Mouse (Mus musculus): Measurements from ENCODE around the gene Wwc2. TPM values are rescaled to one million over a fixed set of nuclear protein-coding genes. Genes with fewer than 3 reads are reported as not detected.

The Wwc2 gene
- polyA plus RNA-seq, 1 experiment from 2014 or later = 8.5 TPM

GRCm38 (mm10) chr8:47786323-47786722 lies 204.4 kb downstream of the Wwc2 start:
- Histone ChIP-seq H3K4me2 (replicated peaks) (no peak overlapping the region), H3K36me3 (no peaks in the 10 kb centered on the region), H3K27ac (no peak overlapping the region), H3K9me3 (no peaks in the 10 kb centered on the region), H3K4me3 (replicated peaks) (no peak overlapping the region), H3K4me1 (replicated peaks) (no peaks in the 10 kb centered on the region), H3K9ac (no peak overlapping the region), H3K27me3 (replicated peaks) (no peaks in the 10 kb centered on the region)
- no peak for ATAC-seq
- 89% methylated on average over 15 of the region's 15 CpGs for WGBS

- WGBS = 80% methylated on average over 7 of the region's 7 CpGs
- H3K9ac ChIP-seq = no peak overlapping the region
- H3K4me3 ChIP-seq (replicated peaks) = no peak overlapping the region
- no peak for ATAC-seq
- no peaks in the 10 kb centered on the region for H3K9me3 ChIP-seq
- no peaks in the 10 kb centered on the region for H3K27me3 ChIP-seq (replicated peaks)
- no peaks in the 10 kb centered on the region for H3K36me3 ChIP-seq
- no peak overlapping the region for H3K27ac ChIP-seq
- no peak overlapping the region for H3K4me2 ChIP-seq (replicated peaks)
- H3K4me1 ChIP-seq (replicated peaks) = no peaks in the 10 kb centered on the region
Observed at GRCm38 (mm10) chr8:47784436-47784835, 206.3 kb downstream of the Wwc2 start.

GRCm38 (mm10) chr8:47783944-47784343 lies 206.8 kb downstream of the Wwc2 start:
- WGBS = 90% methylated on average over 6 of the region's 6 CpGs
- no peak for ATAC-seq
- Histone ChIP-seq H3K4me1 (replicated peaks) (no peaks in the 10 kb centered on the region), H3K4me2 (replicated peaks) (no peak overlapping the region), H3K4me3 (replicated peaks) (no peak overlapping the region), H3K27me3 (replicated peaks) (no peaks in the 10 kb centered on the region), H3K9me3 (no peaks in the 10 kb centered on the region), H3K36me3 (no peaks in the 10 kb centered on the region), H3K27ac (no peak overlapping the region), H3K9ac (no peak overlapping the region)

GRCm38 (mm10) chr8:47783544-47783943 lies 207.2 kb downstream of the Wwc2 start:
- Histone ChIP-seq H3K27me3 (replicated peaks) (no peaks in the 10 kb centered on the region), H3K4me2 (replicated peaks) (no peak overlapping the region), H3K4me1 (replicated peaks) (no peaks in the 10 kb centered on the region), H3K27ac (no peak overlapping the region), H3K4me3 (replicated peaks) (no peak overlapping the region), H3K9me3 (no peaks in the 10 kb centered on the region), H3K9ac (no peak overlapping the region), H3K36me3 (no peaks in the 10 kb centered on the region)
- no peak for ATAC-seq
- 89% methylated on average over 2 of the region's 2 CpGs for WGBS

DNA sequence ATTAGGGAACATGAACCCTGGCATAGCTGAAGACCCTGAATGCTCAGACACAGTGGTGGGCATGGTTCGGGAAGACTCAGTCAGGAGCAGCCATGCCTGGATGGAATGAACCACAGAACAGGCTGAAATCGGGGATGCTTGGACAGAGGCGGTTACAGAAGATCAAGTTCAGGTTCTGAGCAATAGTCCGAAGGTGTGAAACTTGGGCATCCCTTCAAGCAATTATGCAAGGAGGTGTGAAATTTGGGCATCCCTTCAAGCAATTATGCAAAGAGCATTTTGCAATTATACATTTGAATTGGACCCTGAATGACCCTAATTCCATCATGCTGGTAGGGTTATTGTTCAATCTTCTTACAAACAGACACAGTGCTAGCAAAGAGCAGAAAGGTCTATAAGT lies 208.8 kb downstream of the Wwc2 start:
- Histone ChIP-seq H3K4me2 (replicated peaks) (no peak overlapping the region), H3K36me3 (no peaks in the 10 kb centered on the region), H3K4me3 (replicated peaks) (no peak overlapping the region), H3K27ac (no peak overlapping the region), H3K9ac (no peak overlapping the region), H3K27me3 (replicated peaks) (no peaks in the 10 kb centered on the region), H3K9me3 (no peaks in the 10 kb centered on the region), H3K4me1 (replicated peaks) (no peaks in the 10 kb centered on the region)
- ATAC-seq = no peak
- WGBS = 90% methylated on average over 4 of the region's 4 CpGs

DNA sequence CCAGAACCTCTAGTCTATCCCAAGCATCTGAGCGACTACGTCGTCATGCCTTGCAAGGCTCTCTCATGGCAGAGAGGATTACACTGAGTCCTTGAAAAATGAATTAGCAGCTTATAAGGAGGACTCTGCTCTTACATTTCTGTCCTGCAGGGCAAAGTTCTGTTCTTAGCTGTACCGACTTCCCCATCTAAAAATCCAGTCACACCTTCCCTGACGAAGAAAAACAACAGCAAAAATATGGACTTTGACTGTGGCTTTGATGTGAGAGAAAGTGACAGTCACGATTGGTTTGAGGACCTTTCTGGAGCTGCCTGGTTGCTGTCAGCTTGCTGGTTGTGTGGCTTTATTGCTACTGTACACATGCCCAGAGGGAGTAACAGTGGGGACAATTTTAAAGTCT lies 211.1 kb downstream of the Wwc2 start:
- no peaks in the 10 kb centered on the region for H3K4me1 ChIP-seq (replicated peaks)
- no peaks in the 10 kb centered on the region for H3K27me3 ChIP-seq (replicated peaks)
- H3K9ac ChIP-seq = no peak overlapping the region
- H3K4me2 ChIP-seq (replicated peaks) = no peak overlapping the region
- 66% methylated on average over 6 of the region's 6 CpGs for WGBS
- no peak overlapping the region for H3K27ac ChIP-seq
- no peak overlapping the region for H3K4me3 ChIP-seq (replicated peaks)
- no peak for ATAC-seq
- no peaks in the 10 kb centered on the region for H3K36me3 ChIP-seq
- no peaks in the 10 kb centered on the region for H3K9me3 ChIP-seq

- Histone ChIP-seq H3K4me2 (replicated peaks) (no peak overlapping the region), H3K4me1 (replicated peaks) (no peaks in the 10 kb centered on the region), H3K4me3 (replicated peaks) (no peak overlapping the region), H3K27me3 (replicated peaks) (no peaks in the 10 kb centered on the region), H3K27ac (no peak overlapping the region), H3K9me3 (no peaks in the 10 kb centered on the region), H3K36me3 (no peaks in the 10 kb centered on the region), H3K9ac (no peak overlapping the region)
- 86% methylated on average over 7 of the region's 7 CpGs for WGBS
- no peak for ATAC-seq
Observed at GRCm38 (mm10) chr8:47777415-47777814, 213.3 kb downstream of the Wwc2 start.

Other genes starting within 250 kb of the Wwc2 start
- gene Cldn24, start 168.8 kb downstream of the Wwc2 start, polyA plus RNA-seq (2015; fragmentation: Nextera tagmentation; extraction: Ambion mirVana) = not detected in 2 replicates
- gene Cldn22, start 166.4 kb downstream of the Wwc2 start, polyA plus RNA-seq (2015; fragmentation: Nextera tagmentation; extraction: Ambion mirVana) = not detected in 2 replicates
- 31.4 and 33.2 TPM in 2 replicates for gene Dctd, start 108.2 kb upstream of the Wwc2 start, polyA plus RNA-seq (2015; fragmentation: Nextera tagmentation; extraction: Ambion mirVana)

Data from intestine, embryonic 15.5 days (tissue).